Mouse (Mus musculus) limb, embryonic 12.5 days (tissue): Measurements from ENCODE around the gene Zc3h10. TPM values are rescaled to one million over a fixed set of nuclear protein-coding genes. Genes with fewer than 3 reads are reported as not detected.
A peak's percentile ranks its signal among the peaks of the same experiment; 100 is the strongest.

Source experiments
- ATAC-seq: fragments of 200-750 bp; cut with Nextera tagmentation; 2 replicates; pipeline ENCODE4 v1.8.0; 2017; ENCODE audit warnings: low read depth, moderate TSS enrichment; ENCODE audit not compliant: insufficient number of reproducible peaks, insufficient read depth, low FRiP score, low TSS enrichment
- H3K27ac ChIP-seq: fragments of 300-500 bp; sonication (generic); 2 replicates; pipeline ENCODE4 v1.5.1; 2016; ENCODE audit warnings: mild to moderate bottlenecking, moderate library complexity
- H3K27me3 ChIP-seq: fragments of 300-500 bp; sonication (generic); 2 replicates; pipeline ENCODE4 v1.6.1; 2016; ENCODE audit warnings: mild to moderate bottlenecking, moderate library complexity
- H3K36me3 ChIP-seq: fragments of 300-500 bp; sonication (generic); 2 replicates; pipeline ENCODE4 v1.6.1; 2016; ENCODE audit warnings: mild to moderate bottlenecking, moderate library complexity
- H3K4me1 ChIP-seq: fragments of 300-500 bp; sonication (generic); replicated peaks from 2 replicates; pipeline ENCODE4 v1.6.1; 2016
- H3K4me2 ChIP-seq: fragments of 300-500 bp; sonication (generic); 2 replicates; pipeline ENCODE4 v1.6.1; 2016; ENCODE audit warnings: mild to moderate bottlenecking, moderate library complexity
- H3K4me3 ChIP-seq: fragments of 300-500 bp; sonication (generic); replicated peaks from 2 replicates; pipeline ENCODE4 v1.5.1; 2016; ENCODE audit warnings: mild to moderate bottlenecking
- H3K9ac ChIP-seq: fragments of 300-500 bp; sonication (generic); replicated peaks from 2 replicates; pipeline ENCODE4 v1.6.1; 2016; ENCODE audit warnings: mild to moderate bottlenecking, moderate library complexity
- H3K9me3 ChIP-seq: fragments of 300-500 bp; sonication (generic); 2 replicates; pipeline ENCODE4 v1.6.1; 2016; ENCODE audit warnings: mild to moderate bottlenecking, moderate library complexity
- WGBS: fragments of 180-500 bp; shearing (Covaris S2); methylation state at CpG from one replicate; pipeline ENCODE4 v1.1.7; 2016; 5-methylcytosine and 5-hydroxymethylcytosine counted together
- polyA plus RNA-seq: library from polyadenylated mRNA; unstranded; fragments of >200 nt; fragmentation: Nextera tagmentation; extraction: Ambion mirVana; gene quantifications from 2 replicates; pipeline ENCODE4 v1.2.1, GENCODE M21; 2016

Zc3h10 gene
- 18.1 and 21.4 TPM in 2 replicates for polyA plus RNA-seq

DNA sequence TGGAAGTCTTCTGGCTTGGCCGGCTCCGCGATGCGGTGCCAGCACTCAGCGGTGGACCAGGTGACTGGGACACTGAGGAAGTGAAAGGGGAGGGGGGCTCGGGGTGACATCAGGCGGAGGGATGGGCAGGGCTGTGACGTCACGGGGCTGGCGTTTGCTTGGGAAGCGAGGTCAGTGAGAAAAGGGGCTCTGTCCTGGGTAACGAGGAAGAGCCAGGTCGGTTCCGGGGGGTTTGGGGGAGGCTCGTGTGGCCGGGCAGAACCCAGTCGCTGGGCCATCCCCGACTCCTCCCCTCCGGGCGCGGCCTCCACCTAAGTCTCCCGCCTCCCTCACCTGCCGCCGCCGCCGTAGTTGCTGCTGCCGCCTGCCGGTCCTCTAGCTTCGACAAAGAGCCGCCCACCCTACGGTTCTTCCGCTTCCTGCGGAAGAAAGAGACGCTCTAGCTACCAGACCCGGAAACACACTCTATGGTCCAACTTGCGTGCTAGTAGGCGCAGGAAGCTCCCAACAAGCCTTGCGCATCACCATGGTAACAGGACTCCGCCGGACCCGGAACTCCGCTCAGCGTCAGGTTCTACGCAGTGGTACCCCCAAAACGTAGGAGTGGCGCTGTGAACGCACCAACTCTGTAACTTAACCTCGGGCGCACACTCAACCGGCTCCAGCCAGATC is at the start of gene Zc3h10:
TSS of gene Zc3h10 (minus strand) at position 414 of the 672 bp plus-strand sequence.
- Histone ChIP-seq H3K9me3 (no peaks in the 10 kb centered on the region), H3K4me2 (peak within 1 kb of the TSS; percentile 83), H3K36me3 (peaks cover 33% of the 10 kb centered on the region), H3K27ac (peak within 1 kb of the TSS; percentile 97), H3K9ac (peak within 1 kb of the TSS; percentile 93), H3K4me1 (peaks cover 13% of the 10 kb centered on the region), H3K4me3 (peak within 1 kb of the TSS; percentile 72), H3K27me3 (no peaks in the 10 kb centered on the region)
- 1% methylated on average over 50 of the region's 50 CpGs for WGBS
- ATAC-seq = peak; percentile 90

DNA sequence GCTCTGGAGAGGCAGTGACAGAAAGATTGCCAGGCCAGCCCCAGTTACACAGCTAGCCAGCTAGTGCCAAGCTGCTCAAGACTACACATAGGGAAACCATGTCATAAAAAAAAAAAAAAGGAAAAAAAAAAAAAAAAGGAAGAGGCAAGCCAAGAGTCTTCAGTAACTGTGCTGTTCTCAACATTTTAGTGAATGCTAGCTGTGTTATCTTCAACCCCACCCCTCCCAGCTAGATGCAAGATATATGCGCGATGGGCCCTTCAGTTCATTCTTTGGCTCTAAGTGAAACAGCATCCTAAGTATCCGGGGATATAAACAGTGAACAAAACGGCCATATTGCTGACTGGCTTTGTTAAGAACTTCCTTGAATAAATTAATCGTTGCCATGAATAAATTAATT is 45.2 kb upstream of the Zc3h10 start:
- WGBS = 77% methylated on average over 5 of the region's 5 CpGs
- H3K4me3 ChIP-seq = no peak overlapping the region
- no peaks in the 10 kb centered on the region for H3K36me3 ChIP-seq
- no peaks in the 10 kb centered on the region for H3K9me3 ChIP-seq
- peaks cover 11% of the 10 kb centered on the region; the same call in 1 of the 2 replicates for H3K4me1 ChIP-seq
- no peak overlapping the region for H3K27ac ChIP-seq
- no peak overlapping the region for H3K4me2 ChIP-seq
- no peak overlapping the region for H3K9ac ChIP-seq
- peaks cover 28% of the 10 kb centered on the region for H3K27me3 ChIP-seq
- no peak for ATAC-seq

- Histone ChIP-seq H3K4me1 (peaks cover 24% of the 10 kb centered on the region), H3K4me2 (no peak overlapping the region), H3K36me3 (no peaks in the 10 kb centered on the region), H3K27ac (no peak overlapping the region), H3K9ac (no peak overlapping the region), H3K9me3 (no peaks in the 10 kb centered on the region), H3K27me3 (peaks cover 41% of the 10 kb centered on the region), H3K4me3 (no peak overlapping the region)
- 91% methylated on average over 6 of the region's 6 CpGs for WGBS
- no peak for ATAC-seq
Measured at GRCm38 (mm10) chr10:128591436-128591835, 43.9 kb upstream of the Zc3h10 start.

DNA sequence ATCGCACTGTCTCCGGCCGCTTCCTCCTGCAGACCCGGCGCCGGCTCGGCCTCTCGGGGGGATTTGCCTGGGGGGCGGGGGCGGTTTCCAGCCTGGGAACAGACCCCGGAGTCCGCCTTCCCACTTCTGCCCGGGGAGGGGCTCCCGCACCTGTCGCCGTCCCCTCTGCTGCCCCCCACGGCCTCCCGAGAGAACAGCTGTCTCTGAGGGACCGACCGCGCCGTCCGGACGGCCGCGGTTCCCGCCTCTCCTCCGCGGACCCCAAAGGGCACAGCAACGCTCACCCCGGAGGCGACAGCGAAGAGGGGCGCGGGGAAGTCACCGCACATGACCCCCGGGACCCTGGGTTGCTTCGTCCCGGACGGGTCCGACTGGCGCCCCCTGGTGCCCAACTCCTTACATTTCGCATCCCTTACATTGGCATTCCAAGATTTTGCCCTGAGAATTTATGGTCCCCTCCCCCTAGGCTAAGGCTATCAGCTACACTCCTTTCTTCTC is 42.7 kb upstream of the Zc3h10 start:
- WGBS = under 1% methylated on average over 43 of the region's 43 CpGs
- peaks cover 53% of the 10 kb centered on the region for H3K27me3 ChIP-seq

DNA sequence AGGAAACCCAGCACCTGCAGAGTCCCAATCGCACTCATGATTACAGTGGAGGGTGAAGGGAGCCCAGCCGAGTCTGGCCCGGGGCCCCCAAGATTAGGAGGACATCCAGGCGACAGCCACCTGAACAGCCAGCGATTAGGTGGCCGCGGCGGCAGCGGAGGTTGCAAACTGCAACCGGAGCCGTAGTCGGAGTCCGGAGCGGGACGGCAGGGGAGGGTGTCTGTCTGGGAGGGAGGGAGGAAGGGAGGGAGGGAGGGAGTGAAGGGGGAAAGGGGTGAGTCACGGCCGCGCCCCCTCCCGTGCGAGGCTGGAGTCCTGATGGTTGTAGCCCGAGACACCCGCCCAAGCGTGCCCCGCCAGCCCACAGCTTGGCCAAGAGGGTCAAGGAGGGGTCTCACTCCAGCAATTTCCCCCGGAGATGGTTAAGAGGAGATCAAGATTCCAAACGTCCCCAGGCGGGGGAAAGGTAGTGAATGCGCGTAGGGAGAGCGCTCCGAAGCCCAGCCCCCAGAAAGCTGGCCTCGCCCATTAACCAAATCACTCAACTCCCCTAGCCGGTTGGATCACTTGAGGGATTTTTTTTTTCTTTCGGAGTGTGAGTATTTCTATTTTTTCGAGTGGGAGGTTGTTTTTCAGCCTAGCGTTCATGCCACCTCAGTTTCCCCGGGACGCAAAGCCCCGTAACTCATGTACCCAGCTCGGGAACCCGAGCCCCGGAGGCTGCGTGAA is 42.1 kb upstream of the Zc3h10 start, which contains the start of gene Erbb3:
TSS of gene Erbb3 (minus strand) at position 189 of the 729 bp plus-strand sequence.
- Histone ChIP-seq H3K27me3 (peaks cover 60% of the 10 kb centered on the region), H3K4me1 (peaks cover 29% of the 10 kb centered on the region), H3K9ac (peak within 1 kb of the TSS; percentile 38), H3K27ac (peak within 1 kb of the TSS; percentile 69), H3K4me3 (peak within 1 kb of the TSS; percentile 62), H3K36me3 (no peaks in the 10 kb centered on the region), H3K9me3 (no peaks in the 10 kb centered on the region), H3K4me2 (peak within 1 kb of the TSS; percentile 98)
- peak; percentile 32; the same call in 1 of the 2 replicates for ATAC-seq
- WGBS = 1% methylated on average over 43 of the region's 43 CpGs

More for the DNA sequence above, 42.7 kb upstream of the Zc3h10 start:
- Histone ChIP-seq H3K9me3 (no peaks in the 10 kb centered on the region), H3K4me1 (peaks cover 28% of the 10 kb centered on the region), H3K4me3 (peak overlapping the region; percentile 62), H3K27ac (0 out of 2 replicates have a peak overlapping the region, but pooled peaks have one; percentile 69), H3K4me2 (peak overlapping the region; percentile 98), H3K9ac (peak overlapping the region; percentile 38), H3K36me3 (no peaks in the 10 kb centered on the region)
- peak; percentile 39; the same call in 1 of the 2 replicates for ATAC-seq

- H3K9me3 ChIP-seq = no peaks in the 10 kb centered on the region
- 0 out of 2 replicates have a peak, but pooled peaks have one; percentile 18 for ATAC-seq
- WGBS = 3% methylated on average over 23 of the region's 23 CpGs
- H3K4me1 ChIP-seq = peaks cover 36% of the 10 kb centered on the region
- peaks cover 67% of the 10 kb centered on the region for H3K27me3 ChIP-seq
- peak overlapping the region; percentile 42 for H3K27ac ChIP-seq
- H3K4me3 ChIP-seq = peak overlapping the region; percentile 62
- H3K9ac ChIP-seq = peak overlapping the region; percentile 38
- peak overlapping the region; percentile 98 for H3K4me2 ChIP-seq
- no peaks in the 10 kb centered on the region for H3K36me3 ChIP-seq
Measured at GRCm38 (mm10) chr10:128588775-128589463, 41.3 kb upstream of the Zc3h10 start.

DNA sequence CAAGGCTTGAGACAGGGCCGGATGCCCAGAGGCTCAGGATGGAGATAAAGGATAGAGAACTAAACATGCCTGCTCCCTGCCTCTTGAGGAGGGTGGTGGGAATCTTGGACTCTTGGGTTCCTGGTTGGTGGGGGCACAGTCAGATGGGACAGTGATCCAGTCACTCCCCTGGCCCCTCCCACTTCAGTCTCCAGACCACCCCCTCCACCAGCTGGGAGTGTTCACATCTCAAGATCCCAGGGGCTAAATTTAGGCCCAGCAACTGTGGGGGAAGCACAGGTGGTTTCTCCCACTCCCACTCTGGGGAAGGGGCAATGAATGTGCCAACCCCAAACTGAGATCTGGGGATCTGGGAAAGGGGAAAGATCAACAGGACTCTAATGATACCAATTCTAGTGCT is 40.6 kb upstream of the Zc3h10 start:
- 0 out of 2 replicates have a peak, but pooled peaks have one; percentile 19 for ATAC-seq
- Histone ChIP-seq H3K4me1 (peaks cover 39% of the 10 kb centered on the region), H3K36me3 (no peaks in the 10 kb centered on the region), H3K4me2 (peak overlapping the region; percentile 98), H3K27ac (peak overlapping the region; percentile 69), H3K27me3 (peaks cover 74% of the 10 kb centered on the region), H3K9me3 (no peaks in the 10 kb centered on the region), H3K4me3 (peak overlapping the region; percentile 62), H3K9ac (no peak overlapping the region)
- 17% methylated on average over 1 of the region's 1 CpGs for WGBS

DNA sequence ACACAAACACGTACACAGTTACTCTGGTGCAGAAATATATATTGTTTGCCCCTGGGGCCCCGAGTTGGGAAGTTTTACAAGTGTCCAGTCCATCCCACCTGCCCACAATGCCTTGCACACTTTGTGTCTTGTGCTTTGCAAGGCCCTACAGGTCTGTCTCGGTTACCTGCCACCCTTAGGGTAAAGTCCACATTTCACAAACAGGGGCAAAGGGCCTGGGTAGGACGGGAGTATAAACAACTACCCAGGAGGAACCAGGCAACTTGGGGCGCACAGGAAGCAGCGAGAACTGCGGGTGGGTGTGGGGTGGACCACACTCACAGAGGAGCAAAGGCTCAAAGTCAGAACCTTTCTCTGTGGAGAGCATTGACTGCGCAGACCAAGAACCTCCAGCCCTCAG is 40.1 kb upstream of the Zc3h10 start:
- Histone ChIP-seq H3K9me3 (no peaks in the 10 kb centered on the region), H3K36me3 (no peaks in the 10 kb centered on the region), H3K27ac (peak overlapping the region; percentile 69), H3K27me3 (peaks cover 78% of the 10 kb centered on the region), H3K4me1 (peaks cover 39% of the 10 kb centered on the region), H3K9ac (no peak overlapping the region), H3K4me3 (peak overlapping the region; percentile 62), H3K4me2 (peak overlapping the region; percentile 98)
- WGBS = 57% methylated on average over 8 of the region's 8 CpGs
- ATAC-seq = no peak

GRCm38 (mm10) chr10:128587120-128587519 is 39.5 kb upstream of the Zc3h10 start:
- 38% methylated on average over 4 of the region's 4 CpGs for WGBS
- peak overlapping the region; percentile 98 for H3K4me2 ChIP-seq
- peaks cover 39% of the 10 kb centered on the region for H3K4me1 ChIP-seq
- H3K4me3 ChIP-seq = peak overlapping the region; percentile 62
- no peaks in the 10 kb centered on the region for H3K36me3 ChIP-seq
- H3K27me3 ChIP-seq = peaks cover 80% of the 10 kb centered on the region
- ATAC-seq = no peak
- H3K9me3 ChIP-seq = no peaks in the 10 kb centered on the region
- no peak overlapping the region for H3K9ac ChIP-seq
- H3K27ac ChIP-seq = peak overlapping the region; percentile 69

DNA sequence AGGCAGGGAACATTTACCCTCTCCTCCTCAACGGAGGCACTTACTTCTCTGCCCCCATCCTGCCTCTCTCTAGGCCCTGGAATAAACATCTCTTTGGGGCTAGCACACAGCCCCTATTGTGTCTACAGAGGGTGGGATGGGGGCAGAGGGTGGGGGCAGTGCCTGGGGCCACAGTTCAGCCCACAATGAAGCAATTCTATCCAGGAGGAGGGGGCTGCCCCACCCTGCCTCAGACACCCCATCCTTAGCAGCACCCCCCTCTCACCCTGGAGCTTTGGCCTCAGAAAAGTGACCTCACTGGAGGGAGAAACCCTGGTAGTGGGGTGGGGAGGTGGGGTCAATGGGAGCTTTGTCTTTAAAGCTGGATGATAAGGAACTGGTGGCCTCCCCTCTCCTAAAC is 39.0 kb upstream of the Zc3h10 start:
- H3K4me1 ChIP-seq = peaks cover 39% of the 10 kb centered on the region
- WGBS = 18% methylated on average over 1 of the region's 1 CpGs
- no peak overlapping the region for H3K9ac ChIP-seq
- H3K27me3 ChIP-seq = peaks cover 80% of the 10 kb centered on the region
- peak overlapping the region; percentile 2; the same call in 1 of the 2 replicates for H3K4me3 ChIP-seq
- no peaks in the 10 kb centered on the region for H3K9me3 ChIP-seq
- H3K4me2 ChIP-seq = peak overlapping the region; percentile 98
- H3K36me3 ChIP-seq = no peaks in the 10 kb centered on the region
- peak overlapping the region; percentile 69; the same call in 1 of the 2 replicates for H3K27ac ChIP-seq
- no peak for ATAC-seq
